Mouse (Mus musculus) liver, postnatal 0 days (tissue): ENCODE data around the gene Asb7.

ENCODE experiments used
- CTCF ChIP-seq: sonication (generic); IDR thresholded peaks from 2 replicates; pipeline ENCODE4 v1.5.1; 2016; ENCODE audit warnings: antibody characterized with exemption, low read depth
- EP300 ChIP-seq: IDR thresholded peaks from 2 replicates; pipeline ENCODE4 v1.6.1; 2016; ENCODE audit warnings: antibody characterized with exemption, low read depth, mild to moderate bottlenecking

GRCm38 (mm10) chr7:66600126-66600525 lies 89.3 kb downstream of the Asb7 start:
- TF ChIP-seq CTCF (no peak), EP300 (no peak)
